Comparison of ENCODE assay signal across 8 mouse cellular contexts in the genomic region with DNA sequence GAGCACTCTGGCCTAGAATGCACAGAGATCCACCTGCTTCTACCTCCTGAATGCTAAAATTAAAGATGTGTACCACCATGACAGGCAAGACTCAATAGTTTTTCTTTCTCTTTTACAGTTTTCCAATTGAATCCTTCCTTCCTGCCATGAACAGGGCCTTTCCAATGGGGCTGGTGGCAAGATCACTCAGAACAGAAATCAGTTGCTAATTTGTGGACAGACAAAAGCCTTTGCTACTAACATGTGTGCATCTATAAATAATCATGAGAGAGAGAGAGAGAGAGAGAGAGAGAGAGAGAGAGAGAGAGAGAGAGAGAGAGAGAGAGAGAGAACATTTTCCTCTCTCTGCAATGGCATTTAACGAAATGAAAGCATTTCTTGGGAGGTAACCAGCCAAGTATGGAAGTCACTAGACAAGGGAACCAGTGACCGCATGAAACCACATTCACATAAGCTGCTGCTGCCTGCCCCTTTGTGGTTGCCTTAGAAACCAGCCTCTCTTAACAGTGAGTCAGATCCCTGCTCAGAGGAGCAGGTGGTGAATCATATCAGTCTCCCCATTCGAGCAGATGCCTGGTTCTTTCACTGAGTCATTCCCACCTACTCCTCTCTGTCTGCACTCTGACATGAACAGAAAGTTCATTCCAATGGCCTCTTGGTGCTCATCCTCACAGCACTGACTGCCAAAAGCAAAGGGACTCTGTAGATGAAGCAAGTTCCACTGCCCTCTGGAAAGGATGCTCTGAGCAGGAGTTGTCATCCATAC.
A peak's percentile ranks its signal among the peaks of the same experiment; 100 is the strongest.
DNase-seq lines count a peak whose midpoint lies in the region; ATAC-seq and TF ChIP-seq lines count a peak whose summit lies in the region.

No protein-coding gene starts in this region.

- 53% methylated on average over 3 of the region's 3 CpGs for WGBS in kidney, embryonic 16.5 days
- WGBS in midbrain, embryonic 15.5 days, result 5% methylated on average over 3 of the region's 3 CpGs

- TF ChIP-seq POLR2A in embryonic fibroblast, embryonic 13.5 days (IDR thresholded peaks at IDR 0.05; ENCODE audit: low read depth, low read length), result no peak

- 0 out of 2 replicates have a peak, but pooled peaks have one; percentile 51 for ATAC-seq in kidney, embryonic 16.5 days (ENCODE audit: low FRiP score, low TSS enrichment)
- peak; percentile 95 for ATAC-seq in midbrain, embryonic 15.5 days (replicated peaks)

- H3K4me3 ChIP-seq in kidney, embryonic 16.5 days (ENCODE audit: low read length), result no peak overlapping the region
- H3K4me3 ChIP-seq in embryonic fibroblast, embryonic 13.5 days (ENCODE audit: insufficient read depth, low read length), result no peak overlapping the region
- no peak overlapping the region for H3K4me3 ChIP-seq in midbrain, embryonic 15.5 days

- H3K4me1 ChIP-seq in kidney, embryonic 16.5 days (ENCODE audit: insufficient read depth, low read length), result no peaks in the 10 kb centered on the region
- H3K4me1 ChIP-seq in embryonic fibroblast, embryonic 13.5 days (ENCODE audit: control insufficient read depth, insufficient read depth, low read length), result peaks cover 17% of the 10 kb centered on the region
- peaks cover 7% of the 10 kb centered on the region; the same call in 1 of the 2 replicates for H3K4me1 ChIP-seq in midbrain, embryonic 15.5 days

- no peaks in the 10 kb centered on the region for H3K27me3 ChIP-seq in kidney, embryonic 16.5 days (ENCODE audit: insufficient read depth, low read length)
- H3K27me3 ChIP-seq in midbrain, embryonic 15.5 days (replicated peaks), result no peaks in the 10 kb centered on the region

- H3K9ac ChIP-seq in kidney, embryonic 16.5 days (replicated peaks; ENCODE audit: low read length), result no peak overlapping the region
- no peak overlapping the region for H3K9ac ChIP-seq in midbrain, embryonic 15.5 days

- TF ChIP-seq CTCF in embryonic fibroblast, embryonic 13.5 days (IDR thresholded peaks at IDR 0.05; ENCODE audit: borderline replicate concordance, insufficient read depth, low read length), result no peak

- no peak for DNase-seq in kidney, postnatal 10 days
- peak; percentile 77 for DNase-seq in layer of hippocampus, adult 11-12 months (ENCODE audit: low spot score)
- no peak for DNase-seq in testis, postnatal 14 days (ENCODE audit: low spot score)
- no peak for DNase-seq in urinary bladder, adult 2 months (ENCODE audit: low spot score)
- DNase-seq in spleen, postnatal 36 days (ENCODE audit: low spot score in 2 of 2), result no peak

- no peak overlapping the region for H3K4me2 ChIP-seq in kidney, embryonic 16.5 days (replicated peaks; ENCODE audit: low read depth, low read length)
- H3K4me2 ChIP-seq in midbrain, embryonic 15.5 days, result no peak overlapping the region

- H3K36me3 ChIP-seq in kidney, embryonic 16.5 days (ENCODE audit: insufficient read depth, low read length), result no peaks in the 10 kb centered on the region
- no peaks in the 10 kb centered on the region for H3K36me3 ChIP-seq in midbrain, embryonic 15.5 days (replicated peaks)

- no peak overlapping the region for H3K27ac ChIP-seq in kidney, embryonic 16.5 days (ENCODE audit: low read length)
- peak overlapping the region; percentile 90 for H3K27ac ChIP-seq in embryonic fibroblast, embryonic 13.5 days (ENCODE audit: insufficient read depth, low read length)
- 0 out of 2 replicates have a peak overlapping the region, but pooled peaks have one; percentile 26 for H3K27ac ChIP-seq in midbrain, embryonic 15.5 days

- no peaks in the 10 kb centered on the region for H3K9me3 ChIP-seq in kidney, embryonic 16.5 days (ENCODE audit: low read length)
- no peaks in the 10 kb centered on the region for H3K9me3 ChIP-seq in midbrain, embryonic 15.5 days
